Mouse (Mus musculus): ENCODE results near the gene Slc25a21. TPM values are rescaled to one million over a fixed set of nuclear protein-coding genes. Genes with fewer than 3 reads are reported as not detected.

Gene Slc25a21
- polyA plus RNA-seq, 1 experiment = 5.0 TPM

DNA sequence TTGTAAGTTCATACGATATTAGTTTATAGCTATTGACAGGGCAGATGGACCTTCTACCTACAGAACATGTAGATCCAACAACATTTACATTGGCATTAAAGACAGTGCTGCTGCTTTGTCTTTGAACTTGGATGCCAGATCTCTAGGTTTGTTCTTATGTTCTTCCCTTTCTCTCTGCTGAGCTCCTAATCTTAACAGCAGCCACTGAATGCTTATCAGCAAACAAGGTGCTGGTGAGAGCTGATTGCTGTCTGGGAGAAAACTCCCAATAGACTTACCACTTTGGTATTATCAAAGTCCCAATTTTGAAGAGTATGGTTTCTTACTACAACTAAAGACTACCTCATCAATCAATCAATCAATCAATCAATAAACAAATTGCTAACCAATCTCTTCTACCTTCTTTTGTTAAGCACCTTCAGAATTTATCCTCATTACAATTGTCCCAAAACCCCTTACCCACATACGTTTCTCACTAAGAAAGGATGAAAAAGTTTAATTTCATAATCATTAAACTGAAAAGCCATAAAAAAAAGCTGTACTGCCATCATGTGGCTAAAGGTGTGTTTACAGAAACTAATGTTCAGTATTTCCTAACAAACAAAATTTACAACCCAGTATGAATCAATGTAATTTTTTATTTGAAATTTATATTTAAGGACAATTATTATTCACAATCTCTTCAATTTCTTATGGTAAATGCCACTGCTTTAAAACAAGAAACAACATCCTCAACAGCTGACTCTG is 12.7 kb downstream of the Slc25a21 start:
- Histone ChIP-seq H3K27me3 (replicated peaks; ENCODE audit: control insufficient read depth, insufficient read depth, low read length) (no peaks in the 10 kb centered on the region; the same call in 1 of the 2 replicates), H3K4me1 (ENCODE audit: control insufficient read depth, insufficient read depth, low read length) (0 out of 2 replicates have a peak, but pooled peaks cover 2% of the 10 kb centered on the region), H3K4me3 (ENCODE audit: insufficient read depth, low read depth, low read length) (no peak overlapping the region), H3K27ac (ENCODE audit: insufficient read depth, low read depth, low read length) (no peak overlapping the region), H3K36me3 (ENCODE audit: control insufficient read depth, insufficient read depth, low read length) (no peaks in the 10 kb centered on the region)
- TF ChIP-seq CTCF (conservative IDR thresholded peaks at IDR 0.05; ENCODE audit: insufficient read depth, insufficient read length, low read depth, low read length) = no peak
- TF ChIP-seq POLR2A (IDR thresholded peaks at IDR 0.05; ENCODE audit: low read depth, low read length) = no peak
- no peak for DNase-seq
- WGBS = 61% methylated on average over 2 of the region's 2 CpGs

DNA sequence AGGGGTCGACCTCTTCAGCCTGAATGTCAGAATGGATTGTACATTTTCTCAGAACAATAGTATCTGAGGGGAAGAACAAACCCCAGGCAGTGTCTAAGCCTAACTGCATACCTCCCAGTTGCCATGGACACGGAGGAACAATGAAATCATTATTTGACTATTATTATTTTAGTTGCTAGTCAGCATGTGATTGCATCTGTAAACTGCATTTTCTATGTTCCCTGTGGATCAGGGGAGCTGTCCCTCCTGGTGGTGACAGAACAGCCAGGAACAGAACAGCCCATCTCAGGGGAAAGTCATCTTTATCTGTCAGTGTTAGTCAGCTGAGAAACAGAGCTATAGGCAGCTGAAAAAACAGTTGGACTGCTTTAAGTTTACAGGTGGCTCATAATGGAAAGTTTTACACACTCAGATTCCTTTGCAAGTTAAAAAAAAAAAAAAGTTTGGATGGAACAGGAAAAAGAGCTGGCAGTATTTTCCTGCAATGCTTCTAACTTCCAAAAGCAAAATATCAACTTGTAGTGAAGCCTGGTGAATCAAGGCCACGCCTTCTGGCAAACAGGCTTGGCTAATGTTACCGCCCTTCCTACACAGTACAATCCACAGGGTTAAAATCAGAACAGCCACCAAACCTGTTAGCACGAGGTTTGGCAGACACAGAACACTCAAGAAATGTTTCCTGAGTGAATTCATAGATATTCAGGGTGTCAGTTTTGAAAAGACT is 17.6 kb downstream of the Slc25a21 start:
- 0 out of 2 replicates have a peak, but pooled peaks cover 2% of the 10 kb centered on the region for H3K4me1 ChIP-seq (ENCODE audit: control insufficient read depth, insufficient read depth, low read length)
- WGBS = 35% methylated on average over 5 of the region's 5 CpGs
- H3K27me3 ChIP-seq (replicated peaks; ENCODE audit: control insufficient read depth, insufficient read depth, low read length) = no peaks in the 10 kb centered on the region
- H3K27ac ChIP-seq (ENCODE audit: insufficient read depth, low read depth, low read length) = no peak overlapping the region
- H3K36me3 ChIP-seq (ENCODE audit: control insufficient read depth, insufficient read depth, low read length) = no peaks in the 10 kb centered on the region
- DNase-seq = peak; percentile 32
- no peak overlapping the region for H3K4me3 ChIP-seq (ENCODE audit: insufficient read depth, low read depth, low read length)
- TF ChIP-seq CTCF (conservative IDR thresholded peaks at IDR 0.05; ENCODE audit: insufficient read depth, insufficient read length, low read depth, low read length) (no peak), POLR2A (IDR thresholded peaks at IDR 0.05; ENCODE audit: low read depth, low read length) (no peak)

DNA sequence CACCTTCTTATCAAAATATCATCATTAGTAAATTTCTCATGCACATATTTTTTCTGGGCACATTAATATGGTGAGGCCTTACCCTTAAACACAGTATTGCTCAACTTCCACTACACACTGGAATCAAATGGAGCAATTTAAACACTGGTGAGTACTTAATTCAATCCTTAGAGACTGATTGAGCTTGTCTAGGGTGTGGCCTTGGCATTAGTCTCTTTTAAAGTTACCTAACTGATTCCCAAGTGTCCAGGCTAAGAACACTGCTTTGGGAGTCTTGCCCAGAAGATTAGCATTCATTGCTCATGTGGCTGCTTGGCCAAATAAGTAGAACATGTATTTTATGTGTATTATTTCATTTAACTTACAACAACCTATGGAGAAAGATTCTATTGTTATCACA is 18.5 kb downstream of the Slc25a21 start:
- Histone ChIP-seq H3K4me1 (ENCODE audit: control insufficient read depth, insufficient read depth, low read length) (0 out of 2 replicates have a peak, but pooled peaks cover 2% of the 10 kb centered on the region), H3K27me3 (replicated peaks; ENCODE audit: control insufficient read depth, insufficient read depth, low read length) (no peaks in the 10 kb centered on the region), H3K27ac (ENCODE audit: insufficient read depth, low read depth, low read length) (no peak overlapping the region), H3K4me3 (ENCODE audit: insufficient read depth, low read depth, low read length) (no peak overlapping the region), H3K36me3 (ENCODE audit: control insufficient read depth, insufficient read depth, low read length) (no peaks in the 10 kb centered on the region)
- TF ChIP-seq CTCF (conservative IDR thresholded peaks at IDR 0.05; ENCODE audit: insufficient read depth, insufficient read length, low read depth, low read length) = no peak
- no peak for TF ChIP-seq POLR2A (IDR thresholded peaks at IDR 0.05; ENCODE audit: low read depth, low read length)
- DNase-seq = no peak

DNA sequence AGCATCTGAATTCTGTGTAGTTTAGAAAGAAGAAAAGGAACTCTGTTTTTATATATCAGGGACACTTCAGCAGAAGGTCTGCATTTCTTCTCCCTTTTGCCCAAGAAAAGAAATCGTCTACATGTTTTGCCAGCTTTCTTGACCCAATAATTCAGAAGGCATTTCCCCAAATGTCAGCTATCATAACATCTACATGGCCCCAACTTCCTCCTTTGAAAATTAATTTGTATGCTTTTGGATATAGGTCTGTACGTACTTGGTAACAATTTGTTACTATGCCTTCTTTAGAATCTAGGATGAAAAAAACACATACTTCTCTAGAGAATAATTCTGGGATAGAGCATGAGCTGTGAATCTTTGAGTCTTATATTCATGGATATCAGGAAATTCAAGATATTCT is 34.0 kb downstream of the Slc25a21 start:
- Histone ChIP-seq H3K27ac (ENCODE audit: insufficient read depth, low read depth, low read length) (no peak overlapping the region), H3K27me3 (replicated peaks; ENCODE audit: control insufficient read depth, insufficient read depth, low read length) (no peaks in the 10 kb centered on the region), H3K4me3 (ENCODE audit: insufficient read depth, low read depth, low read length) (no peak overlapping the region), H3K36me3 (ENCODE audit: control insufficient read depth, insufficient read depth, low read length) (no peaks in the 10 kb centered on the region), H3K4me1 (ENCODE audit: control insufficient read depth, insufficient read depth, low read length) (no peaks in the 10 kb centered on the region)
- 58% methylated on average over 2 of the region's 2 CpGs for WGBS
- no peak for TF ChIP-seq POLR2A (IDR thresholded peaks at IDR 0.05; ENCODE audit: low read depth, low read length)
- no peak for TF ChIP-seq CTCF (conservative IDR thresholded peaks at IDR 0.05; ENCODE audit: insufficient read depth, insufficient read length, low read depth, low read length)
- DNase-seq = no peak

DNA sequence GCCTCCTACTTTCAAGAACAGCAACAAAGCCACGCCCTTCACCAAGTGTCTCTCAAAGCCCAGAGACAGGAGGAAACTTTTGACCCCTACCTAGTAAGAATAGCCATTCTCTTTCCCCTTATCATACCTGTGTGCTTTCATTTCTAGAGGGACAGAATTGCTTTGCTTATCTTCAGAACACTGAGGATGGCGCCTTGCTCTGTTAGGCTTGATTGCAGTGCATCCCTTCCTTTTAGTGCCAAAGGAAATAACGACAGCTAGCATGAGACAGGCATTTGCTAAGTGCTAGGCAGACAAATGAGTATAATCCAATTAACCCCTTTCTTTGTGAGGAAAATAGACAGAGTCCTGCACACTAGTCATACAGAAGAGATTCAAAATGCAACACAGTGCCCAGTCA is 34.4 kb downstream of the Slc25a21 start:
- WGBS = 60% methylated on average over 3 of the region's 3 CpGs
- TF ChIP-seq CTCF (conservative IDR thresholded peaks at IDR 0.05; ENCODE audit: insufficient read depth, insufficient read length, low read depth, low read length) (no peak), POLR2A (IDR thresholded peaks at IDR 0.05; ENCODE audit: low read depth, low read length) (no peak)
- no peak for DNase-seq
- no peaks in the 10 kb centered on the region for H3K36me3 ChIP-seq (ENCODE audit: control insufficient read depth, insufficient read depth, low read length)
- no peaks in the 10 kb centered on the region for H3K4me1 ChIP-seq (ENCODE audit: control insufficient read depth, insufficient read depth, low read length)
- H3K4me3 ChIP-seq (ENCODE audit: insufficient read depth, low read depth, low read length) = no peak overlapping the region
- H3K27me3 ChIP-seq (replicated peaks; ENCODE audit: control insufficient read depth, insufficient read depth, low read length) = no peaks in the 10 kb centered on the region
- no peak overlapping the region for H3K27ac ChIP-seq (ENCODE audit: insufficient read depth, low read depth, low read length)

DNA sequence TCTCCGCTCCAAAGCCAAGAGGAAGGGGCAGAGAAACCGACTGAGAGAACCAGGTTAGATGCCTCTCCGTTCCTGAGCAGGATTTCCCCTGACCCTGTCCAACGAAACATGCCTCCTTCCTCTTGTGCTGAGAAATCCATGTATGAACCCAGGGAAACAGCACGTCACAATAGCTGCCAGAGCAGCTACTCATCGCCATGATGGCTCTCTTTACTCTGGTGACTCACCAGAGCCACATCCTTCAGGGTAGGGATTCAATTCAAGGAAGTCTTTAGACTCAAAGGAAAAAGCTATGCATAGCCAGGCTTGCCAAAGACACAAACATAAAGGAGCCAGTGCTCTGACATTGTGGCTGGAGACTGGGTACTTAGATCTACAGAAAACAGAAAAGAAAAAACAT is 37.4 kb downstream of the Slc25a21 start:
- 72% methylated on average over 6 of the region's 6 CpGs for WGBS
- no peak overlapping the region for H3K27ac ChIP-seq (ENCODE audit: insufficient read depth, low read depth, low read length)
- H3K4me3 ChIP-seq (ENCODE audit: insufficient read depth, low read depth, low read length) = no peak overlapping the region

DNA sequence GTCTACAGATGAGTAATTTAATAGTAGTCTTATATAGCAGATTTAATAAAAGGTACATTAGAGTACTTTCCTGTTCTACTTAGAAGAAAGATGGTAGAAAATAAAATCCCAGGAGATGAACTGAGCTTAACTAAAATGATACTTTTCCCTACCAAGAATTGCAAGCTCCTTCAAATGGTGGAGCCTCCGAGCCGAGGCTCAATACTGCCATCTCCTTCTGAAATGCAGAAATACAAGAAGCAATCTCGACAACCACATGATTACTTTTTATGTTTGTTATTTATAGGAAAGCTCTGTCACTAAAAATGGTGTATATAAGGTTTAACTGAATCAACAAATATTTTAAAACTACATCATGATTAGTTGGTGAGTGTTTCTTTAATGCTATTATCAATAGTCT is 39.0 kb downstream of the Slc25a21 start:
- no peak overlapping the region for H3K27ac ChIP-seq (ENCODE audit: insufficient read depth, low read depth, low read length)
- H3K4me3 ChIP-seq (ENCODE audit: insufficient read depth, low read depth, low read length) = no peak overlapping the region
- H3K36me3 ChIP-seq (ENCODE audit: control insufficient read depth, insufficient read depth, low read length) = no peaks in the 10 kb centered on the region
- 45% methylated on average over 3 of the region's 3 CpGs for WGBS
- no peak for DNase-seq
- no peaks in the 10 kb centered on the region for H3K4me1 ChIP-seq (ENCODE audit: control insufficient read depth, insufficient read depth, low read length)
- no peaks in the 10 kb centered on the region for H3K27me3 ChIP-seq (replicated peaks; ENCODE audit: control insufficient read depth, insufficient read depth, low read length)
- TF ChIP-seq POLR2A (IDR thresholded peaks at IDR 0.05; ENCODE audit: low read depth, low read length) (no peak), CTCF (conservative IDR thresholded peaks at IDR 0.05; ENCODE audit: insufficient read depth, insufficient read length, low read depth, low read length) (no peak)

More for the DNA sequence above, 37.4 kb downstream of the Slc25a21 start:
- TF ChIP-seq POLR2A (IDR thresholded peaks at IDR 0.05; ENCODE audit: low read depth, low read length) (no peak), CTCF (conservative IDR thresholded peaks at IDR 0.05; ENCODE audit: insufficient read depth, insufficient read length, low read depth, low read length) (no peak)
- Histone ChIP-seq H3K4me1 (ENCODE audit: control insufficient read depth, insufficient read depth, low read length) (no peaks in the 10 kb centered on the region), H3K36me3 (ENCODE audit: control insufficient read depth, insufficient read depth, low read length) (no peaks in the 10 kb centered on the region), H3K27me3 (replicated peaks; ENCODE audit: control insufficient read depth, insufficient read depth, low read length) (no peaks in the 10 kb centered on the region)
- DNase-seq = no peak

All from kidney, adult 2 months (tissue).